Mouse (Mus musculus) myocyte (in vitro differentiated cells): ENCODE data around the gene Gm17190.

Experiments used
- CEBPB ChIP-seq: IDR thresholded peaks from 2 replicates; pipeline ENCODE4 v1.6.1; 2011; ENCODE audit warnings: mild to moderate bottlenecking, moderate library complexity; ENCODE audit not compliant: poor library complexity, insufficient read depth, severe bottlenecking
- E2F4 ChIP-seq: IDR thresholded peaks from one replicate; pipeline ENCODE4 v1.6.1; 2011; ENCODE audit warnings: mild to moderate bottlenecking, control low read depth, moderate library complexity; ENCODE audit not compliant: insufficient read depth
- MAX ChIP-seq: IDR thresholded peaks from one replicate; pipeline ENCODE4 v1.6.1; 2011; ENCODE audit warnings: low read depth, mild to moderate bottlenecking, control low read depth
- MYOD1 ChIP-seq, 3 experiments: IDR thresholded peaks; one replicate each; pipeline ENCODE4 v1.6.1; 2011; ENCODE audit warnings: control low read depth in 2 of 3, low read depth in 2 of 3, mild to moderate bottlenecking in 2 of 3, moderate library complexity in 1 of 3; ENCODE audit not compliant: insufficient read length in 2 of 3, control insufficient read depth in 1 of 3
- MYOG ChIP-seq, 3 experiments: IDR thresholded peaks; one replicate each; pipeline ENCODE4 v1.6.1; 2011; ENCODE audit warnings: control low read depth in 2 of 3, low read depth in 2 of 3, mild to moderate bottlenecking in 2 of 3; ENCODE audit not compliant: insufficient read length in 2 of 3, control insufficient read depth in 1 of 3, insufficient read depth in 1 of 3
- POLR2A ChIP-seq: IDR thresholded peaks from one replicate; pipeline ENCODE4 v1.6.1; 2011; ENCODE audit warnings: low read depth, mild to moderate bottlenecking, control low read depth, moderate library complexity; ENCODE audit not compliant: insufficient read length
- POLR2AphosphoS2 ChIP-seq: IDR thresholded peaks from one replicate; pipeline ENCODE4 v1.6.1; 2011; ENCODE audit warnings: low read depth, control low read depth; ENCODE audit not compliant: insufficient read length
- REST ChIP-seq: IDR thresholded peaks from one replicate; pipeline ENCODE4 v1.6.1; 2011; ENCODE audit warnings: mild to moderate bottlenecking, control low read depth, moderate library complexity; ENCODE audit not compliant: insufficient read depth, insufficient read length
- SRF ChIP-seq: IDR thresholded peaks from one replicate; pipeline ENCODE4 v1.6.1; 2011; ENCODE audit warnings: low read depth; ENCODE audit not compliant: control insufficient read depth, insufficient read length
- TCF12 ChIP-seq: IDR thresholded peaks from one replicate; pipeline ENCODE4 v1.6.1; 2011; ENCODE audit warnings: mild to moderate bottlenecking, control low read depth; ENCODE audit not compliant: poor library complexity, insufficient read depth, severe bottlenecking
- TCF3 ChIP-seq: IDR thresholded peaks from one replicate; pipeline ENCODE4 v1.6.1; 2011; ENCODE audit warnings: low read depth, control low read depth; ENCODE audit not compliant: insufficient read length
- USF1 ChIP-seq: IDR thresholded peaks from one replicate; pipeline ENCODE4 v1.6.1; 2011; ENCODE audit warnings: low read depth, mild to moderate bottlenecking, control low read depth, moderate library complexity

GRCm38 (mm10) chr13:96126669-96127068 is 44.8 kb downstream of the Gm17190 start:
- TF ChIP-seq TCF12 (no peak), TCF3 (no peak), MAX (no peak), POLR2A (no peak), USF1 (no peak), E2F4 (no peak), POLR2AphosphoS2 (no peak), CEBPB (no peak), REST (no peak), MYOG (IDR thresholded peaks at IDR 0.05; ENCODE audit: control insufficient read depth in 1 of 3, insufficient read depth in 1 of 3, insufficient read length in 2 of 3, low read depth in 2 of 3) (no peak), MYOD1 (IDR thresholded peaks at IDR 0.05; ENCODE audit: control insufficient read depth in 1 of 3, insufficient read length in 2 of 3, low read depth in 2 of 3) (no peak), SRF (no peak)
